Mouse (Mus musculus): Measurements from ENCODE around the gene Tmem237.

DNA sequence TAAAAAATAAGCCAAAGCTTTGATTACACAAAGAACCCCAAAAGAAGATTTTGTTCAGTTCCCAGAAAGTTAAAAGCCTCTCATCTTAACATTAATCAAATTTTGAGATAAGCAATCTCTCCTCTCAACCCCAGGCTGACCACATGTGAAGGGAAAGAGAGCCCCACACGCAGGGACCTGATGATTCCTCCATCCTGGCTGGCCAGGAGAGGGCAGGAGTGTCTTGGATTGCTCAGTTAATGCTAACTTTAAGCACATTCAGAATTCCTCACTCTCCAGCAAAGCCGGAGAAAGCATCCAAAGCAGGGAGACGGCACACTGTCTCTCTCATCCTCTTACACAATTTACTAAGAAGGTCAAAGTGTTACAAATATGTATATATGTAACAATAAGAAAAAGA is 52.2 kb downstream of the Tmem237 start:
- TF ChIP-seq CTCF (IDR thresholded peaks at IDR 0.05; ENCODE audit: low read depth) (peak; percentile 80), EP300 (optimal IDR thresholded peaks at IDR 0.05) (no peak)
